Mouse (Mus musculus): ENCODE data around the gene Hephl1. TPM values are rescaled to one million over a fixed set of nuclear protein-coding genes. Genes with fewer than 3 reads are reported as not detected.
A peak's percentile ranks its signal among the peaks of the same experiment; 100 is the strongest.
"Not testable (repeated sequence)": the region's sequence is repeated elsewhere in the genome, so short reads cannot be mapped to it uniquely, and the experiment has no call there.

The Hephl1 gene
- polyA plus RNA-seq, 1 experiment from 2014 or later: not detected

DNA sequence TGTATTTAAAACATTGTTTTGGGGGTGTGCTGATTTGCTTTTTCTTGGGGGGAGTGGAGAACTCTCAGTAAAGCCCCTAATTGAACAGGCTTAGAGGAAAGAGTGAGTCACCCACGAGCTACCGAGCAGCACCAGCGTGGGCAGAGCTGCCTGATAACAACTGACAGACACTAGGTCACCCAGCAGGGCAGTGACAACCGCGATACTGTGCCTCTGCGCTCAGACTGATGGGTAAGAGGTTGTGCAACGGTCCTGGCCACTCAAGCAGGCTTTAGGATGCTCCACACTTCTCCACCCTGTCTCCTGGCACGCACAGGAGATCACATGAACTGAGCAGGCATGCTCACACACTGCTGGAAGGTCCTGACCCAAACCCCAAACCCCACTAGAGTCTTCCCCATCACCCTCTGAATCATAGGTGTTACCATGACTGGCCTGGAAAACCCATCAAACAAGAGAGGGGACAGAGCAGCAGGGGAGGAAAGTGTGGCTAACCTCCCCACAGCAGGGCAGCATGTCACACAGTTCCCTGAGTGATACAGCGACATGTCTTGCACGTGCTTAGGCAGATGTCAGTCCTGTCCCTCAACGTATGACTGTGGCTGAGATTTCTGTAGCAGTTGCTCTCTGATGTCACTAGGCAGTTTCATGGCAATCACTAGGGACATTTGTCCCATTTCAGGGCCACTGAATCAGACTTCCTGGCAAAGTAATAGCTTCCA, 8.2 kb downstream of the Hephl1 start:
- Histone ChIP-seq H3K9ac (no peak overlapping the region), H3K4me3 (no peak overlapping the region), H3K36me3 (no peaks in the 10 kb centered on the region), H3K4me1 (replicated peaks) (no peaks in the 10 kb centered on the region), H3K27ac (replicated peaks) (no peak overlapping the region), H3K9me3 (no peaks in the 10 kb centered on the region), H3K27me3 (no peaks in the 10 kb centered on the region), H3K4me2 (no peak overlapping the region)
- no peak for ATAC-seq (ENCODE audit: low read depth)
- WGBS: 68% methylated on average over 11 of the region's 11 CpGs

- Histone ChIP-seq H3K36me3 (no peaks in the 10 kb centered on the region), H3K4me2 (no peak overlapping the region), H3K4me3 (no peak overlapping the region), H3K27ac (replicated peaks) (no peak overlapping the region), H3K4me1 (replicated peaks) (no peaks in the 10 kb centered on the region), H3K9me3 (no peaks in the 10 kb centered on the region), H3K9ac (no peak overlapping the region), H3K27me3 (no peaks in the 10 kb centered on the region)
- ATAC-seq (ENCODE audit: low read depth): no peak
- WGBS: 88% methylated on average over 7 of the region's 7 CpGs
These were observed 10.3 kb downstream of the Hephl1 start for GRCm38 (mm10) chr9:15101531-15102161.

DNA sequence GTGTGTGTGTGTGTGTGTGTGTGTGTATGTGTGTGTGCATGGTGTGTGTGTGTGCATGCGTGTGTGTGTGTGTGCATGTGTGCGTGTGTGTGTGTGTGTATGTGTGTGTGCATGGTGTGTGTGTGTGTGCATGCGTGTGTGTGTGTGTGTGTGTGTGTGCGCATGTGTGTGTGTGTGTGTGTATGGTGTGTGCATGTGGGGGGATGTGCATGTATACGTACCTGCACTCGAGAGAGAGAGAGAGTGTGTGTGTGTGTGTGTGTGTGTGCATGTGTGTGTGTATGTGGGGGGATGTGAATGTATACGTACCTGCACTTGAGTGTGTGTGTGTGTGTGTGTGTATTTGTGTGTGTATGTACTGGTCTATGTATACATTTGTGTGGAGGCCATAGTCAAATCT, 13.5 kb downstream of the Hephl1 start:
- H3K4me1 ChIP-seq (replicated peaks); H3K27ac ChIP-seq (replicated peaks); H3K4me3 ChIP-seq; H3K27me3 ChIP-seq; ATAC-seq (ENCODE audit: low read depth); H3K9me3 ChIP-seq; H3K4me2 ChIP-seq; H3K36me3 ChIP-seq; H3K9ac ChIP-seq: not testable (repeated sequence)
- 92% methylated on average over 5 of the region's 7 CpGs for WGBS

- WGBS: 79% methylated on average over 2 of the region's 2 CpGs
These were observed 14.7 kb downstream of the Hephl1 start for GRCm38 (mm10) chr9:15097172-15097571.

DNA sequence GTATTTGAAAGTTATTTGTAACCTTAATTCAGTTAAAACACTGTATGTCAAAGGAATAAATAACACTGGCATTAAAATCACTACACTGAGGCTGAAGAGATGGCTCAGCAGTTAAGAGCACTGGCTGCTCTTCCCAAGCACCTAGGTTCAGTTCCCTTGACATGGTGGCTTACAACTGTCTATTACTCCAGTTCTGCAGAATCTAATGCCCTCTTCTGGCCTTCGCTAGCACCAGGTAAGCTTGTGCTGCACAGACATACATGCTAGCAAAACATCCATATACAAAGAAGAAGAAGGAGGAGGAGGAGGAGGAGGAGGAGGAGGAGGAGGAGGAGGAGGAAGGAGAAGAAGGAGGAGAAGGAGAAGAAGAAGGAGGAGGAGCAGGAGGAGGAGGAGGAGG, 15.7 kb downstream of the Hephl1 start:
- Histone ChIP-seq H3K27ac (replicated peaks) (no peak overlapping the region), H3K9ac (no peak overlapping the region), H3K36me3 (no peaks in the 10 kb centered on the region), H3K4me1 (replicated peaks) (no peaks in the 10 kb centered on the region), H3K9me3 (no peaks in the 10 kb centered on the region), H3K4me3 (no peak overlapping the region), H3K4me2 (no peak overlapping the region), H3K27me3 (no peaks in the 10 kb centered on the region)
- WGBS: 89% methylated on average over 1 of the region's 1 CpGs
- no peak for ATAC-seq (ENCODE audit: low read depth)

More at GRCm38 (mm10) chr9:15097172-15097571, 14.7 kb downstream of the Hephl1 start:
- no peaks in the 10 kb centered on the region for H3K4me1 ChIP-seq (replicated peaks)
- no peak overlapping the region for H3K9ac ChIP-seq
- H3K4me2 ChIP-seq: no peak overlapping the region
- H3K9me3 ChIP-seq: no peaks in the 10 kb centered on the region
- ATAC-seq (ENCODE audit: low read depth): no peak
- no peak overlapping the region for H3K4me3 ChIP-seq
- H3K27ac ChIP-seq (replicated peaks): no peak overlapping the region
- no peaks in the 10 kb centered on the region for H3K36me3 ChIP-seq
- no peaks in the 10 kb centered on the region for H3K27me3 ChIP-seq

DNA sequence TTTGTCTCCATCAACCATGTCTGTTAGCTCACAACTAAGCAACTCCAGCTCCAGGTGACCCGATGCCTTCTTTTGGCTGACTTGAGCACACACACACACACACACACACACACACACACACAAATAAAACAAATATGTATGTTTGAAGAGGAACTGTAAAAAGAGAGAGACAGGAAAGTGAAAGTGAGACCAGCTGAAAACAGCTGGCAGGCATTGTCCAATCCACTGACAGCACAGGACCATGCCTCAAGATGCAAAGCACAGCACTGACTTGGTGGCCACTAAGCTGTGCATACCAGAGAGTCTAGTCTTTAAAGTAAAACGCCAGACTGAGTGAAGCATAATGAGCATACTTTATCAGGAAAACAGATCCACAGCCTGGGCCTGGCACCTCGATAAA, 16.7 kb downstream of the Hephl1 start:
- no peak for ATAC-seq (ENCODE audit: low read depth)
- no peaks in the 10 kb centered on the region for H3K4me1 ChIP-seq (replicated peaks)
- no peak overlapping the region for H3K27ac ChIP-seq (replicated peaks)
- no peak overlapping the region for H3K4me3 ChIP-seq
- H3K36me3 ChIP-seq: no peaks in the 10 kb centered on the region
- no peaks in the 10 kb centered on the region for H3K9me3 ChIP-seq
- 83% methylated on average over 3 of the region's 3 CpGs for WGBS
- no peak overlapping the region for H3K9ac ChIP-seq
- no peaks in the 10 kb centered on the region for H3K27me3 ChIP-seq
- H3K4me2 ChIP-seq: no peak overlapping the region

DNA sequence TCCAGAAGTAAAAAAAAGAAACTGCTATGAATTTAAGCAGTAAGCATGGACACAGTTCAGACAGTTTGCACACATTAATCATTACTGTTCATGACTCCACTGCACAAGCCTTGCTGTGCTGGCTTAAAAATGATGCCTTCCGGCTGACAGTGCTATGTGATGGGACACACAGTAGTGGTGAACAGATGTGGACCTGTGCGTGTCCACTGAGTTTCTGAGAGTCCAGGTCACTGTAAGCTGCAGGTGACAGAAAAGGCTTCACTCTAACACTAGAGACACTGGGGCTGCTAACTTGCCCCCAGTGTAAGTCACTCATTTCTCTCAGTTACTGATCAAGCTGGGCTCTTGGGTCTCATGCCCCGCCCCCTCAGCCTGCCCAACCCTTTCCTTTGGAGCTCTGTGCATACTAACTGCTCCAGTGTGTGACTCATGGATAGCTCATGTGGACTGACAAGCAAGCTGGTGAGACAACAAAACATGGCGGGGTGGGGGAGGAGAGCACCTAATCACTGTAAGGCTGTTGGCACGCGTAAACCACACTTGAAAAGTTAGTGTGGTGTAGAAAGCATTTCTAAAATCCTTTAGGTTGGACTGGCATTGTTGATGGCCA, 43.1 kb downstream of the Hephl1 start:
- H3K4me3 ChIP-seq: no peak overlapping the region
- 85% methylated on average over 6 of the region's 6 CpGs for WGBS
- no peaks in the 10 kb centered on the region for H3K27me3 ChIP-seq
- H3K36me3 ChIP-seq: no peaks in the 10 kb centered on the region
- no peak overlapping the region for H3K27ac ChIP-seq (replicated peaks)
- no peak overlapping the region for H3K9ac ChIP-seq
- ATAC-seq (ENCODE audit: low read depth): no peak
- no peak overlapping the region for H3K4me2 ChIP-seq
- no peaks in the 10 kb centered on the region for H3K9me3 ChIP-seq
- no peaks in the 10 kb centered on the region for H3K4me1 ChIP-seq (replicated peaks)

DNA sequence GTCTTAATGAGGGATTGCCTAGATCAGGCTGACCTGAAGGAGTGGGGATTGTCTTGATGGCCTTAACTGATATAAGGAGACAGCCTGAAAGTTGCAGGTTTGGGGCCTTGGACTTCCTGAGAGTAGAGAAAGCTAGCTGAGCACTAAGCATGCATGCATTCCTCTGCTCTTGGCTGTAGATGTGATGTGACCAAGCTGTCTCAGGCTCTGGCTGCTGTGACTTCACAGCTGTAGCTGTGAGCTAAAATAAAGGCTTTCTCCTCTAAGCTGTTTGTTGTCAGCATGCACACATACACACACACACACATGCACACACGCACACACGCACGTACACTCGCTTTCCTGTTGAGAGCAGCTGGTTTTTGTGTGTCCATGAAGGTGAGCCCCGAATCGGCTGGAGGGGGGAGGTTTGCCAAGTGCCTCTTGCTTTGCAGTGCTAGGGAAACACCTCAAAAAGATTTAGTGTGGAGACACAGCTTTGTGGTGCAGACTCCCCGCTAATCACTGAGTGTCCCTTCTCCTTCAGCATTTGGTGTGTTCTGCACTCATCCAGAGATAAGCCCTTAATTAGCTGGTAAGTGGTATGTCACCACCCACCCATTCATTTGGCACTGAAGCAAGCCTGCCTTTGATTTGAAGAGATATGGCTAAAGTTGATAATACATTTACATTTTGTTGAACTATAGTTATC, 43.8 kb downstream of the Hephl1 start:
- H3K36me3 ChIP-seq: no peaks in the 10 kb centered on the region
- H3K27ac ChIP-seq (replicated peaks): no peak overlapping the region
- H3K9me3 ChIP-seq: no peaks in the 10 kb centered on the region
- no peaks in the 10 kb centered on the region for H3K4me1 ChIP-seq (replicated peaks)
- H3K27me3 ChIP-seq: no peaks in the 10 kb centered on the region
- no peak overlapping the region for H3K9ac ChIP-seq
- H3K4me3 ChIP-seq: no peak overlapping the region
- no peak for ATAC-seq (ENCODE audit: low read depth)
- no peak overlapping the region for H3K4me2 ChIP-seq
- WGBS: 88% methylated on average over 7 of the region's 7 CpGs

- WGBS: 17% methylated on average over 1 of the region's 1 CpGs
These were observed 47.7 kb downstream of the Hephl1 start for GRCm38 (mm10) chr9:15064176-15064575.

GRCm38 (mm10) chr9:15060847-15061246, 51.1 kb downstream of the Hephl1 start:
- H3K27ac ChIP-seq (replicated peaks): no peak overlapping the region
- ATAC-seq (ENCODE audit: low read depth): no peak

More at GRCm38 (mm10) chr9:15064176-15064575, 47.7 kb downstream of the Hephl1 start:
- Histone ChIP-seq H3K4me1 (replicated peaks) (no peaks in the 10 kb centered on the region), H3K9me3 (no peaks in the 10 kb centered on the region), H3K4me3 (no peak overlapping the region), H3K36me3 (no peaks in the 10 kb centered on the region), H3K4me2 (no peak overlapping the region), H3K27ac (replicated peaks) (no peak overlapping the region), H3K9ac (no peak overlapping the region), H3K27me3 (no peaks in the 10 kb centered on the region)
- ATAC-seq (ENCODE audit: low read depth): no peak

DNA sequence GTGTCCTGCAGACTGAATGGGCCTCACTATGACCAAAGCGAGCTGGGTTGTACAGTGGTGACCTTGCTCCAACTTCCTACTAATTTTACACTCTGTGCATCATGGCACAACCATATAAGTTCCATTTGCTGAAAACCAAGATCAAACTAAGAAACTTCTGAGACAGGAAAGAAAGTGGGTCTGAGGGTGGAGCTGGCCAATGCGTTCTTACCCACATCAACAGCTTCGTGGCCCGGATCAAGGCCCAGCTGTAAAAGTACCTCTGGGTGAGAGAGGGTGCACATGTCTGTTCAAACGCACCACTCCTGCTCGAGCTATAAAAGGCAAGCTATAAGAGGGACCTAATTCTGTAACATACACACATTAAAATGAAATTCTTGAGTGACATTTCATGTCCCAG, 51.9 kb downstream of the Hephl1 start:
- H3K4me2 ChIP-seq: no peak overlapping the region
- no peak overlapping the region for H3K4me3 ChIP-seq
- 84% methylated on average over 6 of the region's 6 CpGs for WGBS

More at GRCm38 (mm10) chr9:15060847-15061246, 51.1 kb downstream of the Hephl1 start:
- H3K4me2 ChIP-seq: no peak overlapping the region
- no peak overlapping the region for H3K4me3 ChIP-seq
- no peaks in the 10 kb centered on the region for H3K27me3 ChIP-seq
- H3K36me3 ChIP-seq: no peaks in the 10 kb centered on the region
- no peaks in the 10 kb centered on the region for H3K4me1 ChIP-seq (replicated peaks)
- WGBS: 93% methylated on average over 5 of the region's 5 CpGs
- H3K9me3 ChIP-seq: no peaks in the 10 kb centered on the region
- H3K9ac ChIP-seq: no peak overlapping the region

DNA sequence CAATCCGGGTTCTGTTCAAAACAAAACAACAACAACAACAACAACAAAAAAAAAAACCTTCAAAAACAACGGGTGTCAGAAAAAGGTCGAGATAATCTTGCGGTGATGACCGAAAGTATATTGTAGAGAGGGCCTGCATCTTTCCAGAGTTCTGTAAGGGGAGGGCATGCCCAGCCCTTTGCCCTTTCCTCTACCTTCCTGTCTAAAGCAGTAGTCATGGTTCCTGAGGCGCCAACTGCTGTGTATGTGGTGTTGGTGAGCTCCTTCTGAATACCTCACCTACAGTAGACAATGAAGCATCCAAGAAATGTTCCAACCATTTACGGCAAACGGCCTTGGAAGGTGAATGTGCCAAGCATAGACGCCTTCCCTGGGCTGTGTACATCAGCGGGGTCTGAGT, 66.2 kb downstream of the Hephl1 start:
- H3K9ac ChIP-seq: peak overlapping the region; percentile 96
- peaks cover 43% of the 10 kb centered on the region for H3K4me1 ChIP-seq (replicated peaks)
- no peaks in the 10 kb centered on the region for H3K36me3 ChIP-seq
- H3K4me2 ChIP-seq: peak overlapping the region; percentile 78
- H3K9me3 ChIP-seq: no peaks in the 10 kb centered on the region
- peak; percentile 15; the same call in 1 of the 2 replicates for ATAC-seq (ENCODE audit: low read depth)
- 40% methylated on average over 10 of the region's 10 CpGs for WGBS
- peak overlapping the region; percentile 91 for H3K4me3 ChIP-seq
- H3K27ac ChIP-seq (replicated peaks): peak overlapping the region; percentile 96
- no peaks in the 10 kb centered on the region for H3K27me3 ChIP-seq

More for the DNA sequence above, 51.9 kb downstream of the Hephl1 start:
- no peaks in the 10 kb centered on the region for H3K27me3 ChIP-seq
- H3K27ac ChIP-seq (replicated peaks): no peak overlapping the region
- no peak overlapping the region for H3K9ac ChIP-seq
- no peaks in the 10 kb centered on the region for H3K9me3 ChIP-seq
- H3K36me3 ChIP-seq: no peaks in the 10 kb centered on the region
- no peak for ATAC-seq (ENCODE audit: low read depth)
- no peaks in the 10 kb centered on the region for H3K4me1 ChIP-seq (replicated peaks)
